Mouse (Mus musculus): ENCODE measurements around the gene Ube2t.

- TF ChIP-seq POLR2A (IDR thresholded peaks at IDR 0.05; ENCODE audit: insufficient read depth, low read depth, low read length) (no peak), CTCF (IDR thresholded peaks at IDR 0.05) (no peak)
These were observed 24.1 kb upstream of the Ube2t start for GRCm38 (mm10) chr1:134938233-134938632.

All from heart, adult 2 months (tissue).